Mouse (Mus musculus): ENCODE data around the gene Jakmip3. TPM values are rescaled to one million over a fixed set of nuclear protein-coding genes. Genes with fewer than 3 reads are reported as not detected.

Gene Jakmip3
- polyA plus RNA-seq (2014; fragmentation: Nextera tagmentation; extraction: Ambion mirVana), result 0.05 and 0.14 TPM in 2 replicates

- 0 out of 4 replicates have a peak, but pooled peaks cover 0 to 6% of the 10 kb centered on the region in 2 experiments for H3K4me1 ChIP-seq (ENCODE audit: control insufficient read depth in 2 of 2, insufficient read depth in 2 of 2, low read length in 2 of 2)
- no peak within 1 kb of the TSS for H3K27ac ChIP-seq (replicated peaks in 1 of 2; ENCODE audit: control insufficient read depth in 1 of 2, insufficient read depth in 1 of 2, low read depth in 2 of 2, low read length in 2 of 2)
- H3K9me3 ChIP-seq (ENCODE audit: control insufficient read depth, low read length), result no peaks in the 10 kb centered on the region
- H3K4me2 ChIP-seq (ENCODE audit: low read length), result peak within 1 kb of the TSS; percentile 87
- H3K4me3 ChIP-seq (ENCODE audit: control insufficient read depth in 1 of 2, insufficient read depth in 1 of 2, low read depth in 1 of 2, low read length in 2 of 2), result peak within 1 kb of the TSS; percentile 34 to 49
- peak within 1 kb of the TSS; percentile 57 for H3K9ac ChIP-seq (ENCODE audit: low read length)
- no peak for ATAC-seq (ENCODE audit: insufficient number of reproducible peaks, insufficient read depth, low FRiP score, low read depth)
- WGBS, result 1% methylated on average over 78 of the region's 78 CpGs
- H3K27me3 ChIP-seq (ENCODE audit: control insufficient read depth, insufficient read depth, low read length), result peaks cover 54% of the 10 kb centered on the region
- H3K36me3 ChIP-seq (ENCODE audit: control insufficient read depth, insufficient read depth, low read length), result no peaks in the 10 kb centered on the region
Measured at GRCm38 (mm10) chr7:138940612-138941461, at the start of gene Jakmip3. Gene Jakmip3 (plus strand): TSS chr7:138940730.

DNA sequence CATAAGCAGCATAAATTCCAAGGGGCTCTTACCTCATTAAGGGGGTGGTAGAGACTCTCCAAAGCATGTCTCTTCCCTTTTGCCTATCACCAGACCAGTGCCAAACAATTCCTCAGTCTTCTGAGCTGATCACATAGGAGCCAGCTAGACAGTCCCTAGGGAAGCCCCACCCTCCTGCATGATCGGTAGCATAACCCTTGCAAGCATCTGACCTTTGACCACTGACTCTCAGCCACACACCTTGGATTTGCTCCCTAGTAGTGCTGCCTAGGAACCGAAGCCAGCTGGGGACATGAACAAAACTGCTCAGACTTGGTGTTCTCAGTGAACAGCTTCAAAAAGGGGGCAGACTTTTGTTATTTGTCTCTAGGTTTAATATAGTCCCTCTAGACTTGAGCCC is 42.4 kb upstream of the Jakmip3 start:
- WGBS, result 64% methylated on average over 2 of the region's 2 CpGs
- no peak overlapping the region for H3K27ac ChIP-seq (replicated peaks in 1 of 2; ENCODE audit: control insufficient read depth in 1 of 2, insufficient read depth in 1 of 2, low read depth in 2 of 2, low read length in 2 of 2)
- no peaks in the 10 kb centered on the region for H3K27me3 ChIP-seq (ENCODE audit: control insufficient read depth, insufficient read depth, low read length)
- peaks cover 0 to 2% of the 10 kb centered on the region in 2 experiments; a peak in 1 of 4 replicates for H3K4me1 ChIP-seq (ENCODE audit: control insufficient read depth in 2 of 2, insufficient read depth in 2 of 2, low read length in 2 of 2)
- H3K4me2 ChIP-seq (ENCODE audit: low read length), result no peak overlapping the region
- H3K4me3 ChIP-seq (ENCODE audit: control insufficient read depth in 1 of 2, insufficient read depth in 1 of 2, low read depth in 1 of 2, low read length in 2 of 2), result no peak overlapping the region
- ATAC-seq (ENCODE audit: insufficient number of reproducible peaks, insufficient read depth, low FRiP score, low read depth), result no peak
- H3K9ac ChIP-seq (ENCODE audit: low read length), result no peak overlapping the region
- peaks cover 63% of the 10 kb centered on the region for H3K36me3 ChIP-seq (ENCODE audit: control insufficient read depth, insufficient read depth, low read length)
- H3K9me3 ChIP-seq (ENCODE audit: control insufficient read depth, low read length), result no peaks in the 10 kb centered on the region

- Histone ChIP-seq H3K36me3 (ENCODE audit: control insufficient read depth, insufficient read depth, low read length) (peaks cover 58% of the 10 kb centered on the region), H3K4me1 (ENCODE audit: control insufficient read depth in 2 of 2, insufficient read depth in 2 of 2, low read length in 2 of 2) (peaks cover 2% of the 10 kb centered on the region in 2 experiments; a peak in 2 of 4 replicates), H3K27ac (replicated peaks in 1 of 2; ENCODE audit: control insufficient read depth in 1 of 2, insufficient read depth in 1 of 2, low read depth in 2 of 2, low read length in 2 of 2) (no peak overlapping the region), H3K4me3 (ENCODE audit: control insufficient read depth in 1 of 2, insufficient read depth in 1 of 2, low read depth in 1 of 2, low read length in 2 of 2) (no peak overlapping the region), H3K9me3 (ENCODE audit: control insufficient read depth, low read length) (no peaks in the 10 kb centered on the region), H3K9ac (ENCODE audit: low read length) (no peak overlapping the region), H3K4me2 (ENCODE audit: low read length) (no peak overlapping the region), H3K27me3 (ENCODE audit: control insufficient read depth, insufficient read depth, low read length) (no peaks in the 10 kb centered on the region)
- WGBS, result 69% methylated on average over 4 of the region's 4 CpGs
- ATAC-seq (ENCODE audit: insufficient number of reproducible peaks, insufficient read depth, low FRiP score, low read depth), result no peak
Measured at GRCm38 (mm10) chr7:138898743-138899142, 41.8 kb upstream of the Jakmip3 start.

DNA sequence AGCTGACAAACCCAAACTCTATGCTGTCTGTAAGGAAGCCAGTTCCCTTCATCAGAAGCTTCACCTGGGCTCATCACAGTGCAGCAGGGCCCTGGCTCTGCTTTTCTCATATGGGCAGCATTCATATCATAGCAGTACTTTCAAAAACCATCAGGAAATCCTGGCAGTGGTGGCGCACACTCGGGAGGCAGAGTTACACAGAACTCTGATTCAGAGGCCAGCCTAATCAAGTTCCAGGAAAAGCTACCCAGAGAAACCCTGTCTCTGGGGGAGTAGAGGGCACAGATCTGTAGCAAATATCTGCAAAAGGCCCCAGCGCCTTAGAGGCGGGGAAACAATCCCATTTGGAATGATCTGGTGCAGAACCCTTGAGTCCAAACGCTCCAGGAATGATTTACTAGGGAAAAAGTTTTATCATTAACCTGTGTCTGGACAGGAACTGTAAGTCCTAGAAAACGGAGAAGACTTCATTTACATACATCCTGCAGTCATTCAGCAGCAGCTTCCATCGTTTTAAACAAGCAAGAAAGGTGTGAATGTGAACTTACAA is 36.6 kb upstream of the Jakmip3 start:
- no peaks in the 10 kb centered on the region for H3K27me3 ChIP-seq (ENCODE audit: control insufficient read depth, insufficient read depth, low read length)
- peaks cover 9 to 37% of the 10 kb centered on the region in 2 experiments for H3K4me1 ChIP-seq (ENCODE audit: control insufficient read depth in 2 of 2, insufficient read depth in 2 of 2, low read length in 2 of 2)
- no peak for ATAC-seq (ENCODE audit: insufficient number of reproducible peaks, insufficient read depth, low FRiP score, low read depth)
- H3K36me3 ChIP-seq (ENCODE audit: control insufficient read depth, insufficient read depth, low read length), result 0 out of 2 replicates have a peak, but pooled peaks cover 14% of the 10 kb centered on the region
- WGBS, result 58% methylated on average over 7 of the region's 7 CpGs
- no peak overlapping the region for H3K9ac ChIP-seq (ENCODE audit: low read length)
- H3K27ac ChIP-seq (replicated peaks in 1 of 2; ENCODE audit: control insufficient read depth in 1 of 2, insufficient read depth in 1 of 2, low read depth in 2 of 2, low read length in 2 of 2), result no peak overlapping the region
- no peaks in the 10 kb centered on the region for H3K9me3 ChIP-seq (ENCODE audit: control insufficient read depth, low read length)
- no peak overlapping the region for H3K4me3 ChIP-seq (ENCODE audit: control insufficient read depth in 1 of 2, insufficient read depth in 1 of 2, low read depth in 1 of 2, low read length in 2 of 2)
- H3K4me2 ChIP-seq (ENCODE audit: low read length), result no peak overlapping the region

- Histone ChIP-seq H3K36me3 (ENCODE audit: control insufficient read depth, insufficient read depth, low read length) (0 out of 2 replicates have a peak, but pooled peaks cover 3% of the 10 kb centered on the region), H3K27me3 (ENCODE audit: control insufficient read depth, insufficient read depth, low read length) (no peaks in the 10 kb centered on the region), H3K4me1 (ENCODE audit: control insufficient read depth in 2 of 2, insufficient read depth in 2 of 2, low read length in 2 of 2) (peaks cover 11 to 48% of the 10 kb centered on the region in 2 experiments), H3K27ac (replicated peaks in 1 of 2; ENCODE audit: control insufficient read depth in 1 of 2, insufficient read depth in 1 of 2, low read depth in 2 of 2, low read length in 2 of 2) (peak overlapping the region; percentile 61 to 92; a peak in 3 of 4 replicates), H3K9me3 (ENCODE audit: control insufficient read depth, low read length) (no peaks in the 10 kb centered on the region), H3K4me2 (ENCODE audit: low read length) (peak overlapping the region; percentile 78), H3K4me3 (ENCODE audit: control insufficient read depth in 1 of 2, insufficient read depth in 1 of 2, low read depth in 1 of 2, low read length in 2 of 2) (peak overlapping the region in 1 of 2 experiments; percentile 89; a peak in 3 of 4 replicates), H3K9ac (ENCODE audit: low read length) (peak overlapping the region; percentile 97)
- no peak for ATAC-seq (ENCODE audit: insufficient number of reproducible peaks, insufficient read depth, low FRiP score, low read depth)
- 31% methylated on average over 1 of the region's 1 CpGs for WGBS
Measured at GRCm38 (mm10) chr7:138906441-138906840, 34.1 kb upstream of the Jakmip3 start.

GRCm38 (mm10) chr7:138907043-138907442 is 33.5 kb upstream of the Jakmip3 start:
- H3K36me3 ChIP-seq (ENCODE audit: control insufficient read depth, insufficient read depth, low read length), result 0 out of 2 replicates have a peak, but pooled peaks cover 3% of the 10 kb centered on the region
- peak overlapping the region; percentile 61 to 92 for H3K27ac ChIP-seq (replicated peaks in 1 of 2; ENCODE audit: control insufficient read depth in 1 of 2, insufficient read depth in 1 of 2, low read depth in 2 of 2, low read length in 2 of 2)
- H3K4me2 ChIP-seq (ENCODE audit: low read length), result peak overlapping the region; percentile 78
- WGBS, result 7% methylated on average over 7 of the region's 7 CpGs
- 0 out of 2 replicates have a peak, but pooled peaks have one; percentile 32 for ATAC-seq (ENCODE audit: insufficient number of reproducible peaks, insufficient read depth, low FRiP score, low read depth)
- H3K27me3 ChIP-seq (ENCODE audit: control insufficient read depth, insufficient read depth, low read length), result no peaks in the 10 kb centered on the region
- peaks cover 11 to 48% of the 10 kb centered on the region in 2 experiments for H3K4me1 ChIP-seq (ENCODE audit: control insufficient read depth in 2 of 2, insufficient read depth in 2 of 2, low read length in 2 of 2)
- H3K9me3 ChIP-seq (ENCODE audit: control insufficient read depth, low read length), result no peaks in the 10 kb centered on the region
- peak overlapping the region; percentile 38 to 89 for H3K4me3 ChIP-seq (ENCODE audit: control insufficient read depth in 1 of 2, insufficient read depth in 1 of 2, low read depth in 1 of 2, low read length in 2 of 2)
- H3K9ac ChIP-seq (ENCODE audit: low read length), result peak overlapping the region; percentile 97

DNA sequence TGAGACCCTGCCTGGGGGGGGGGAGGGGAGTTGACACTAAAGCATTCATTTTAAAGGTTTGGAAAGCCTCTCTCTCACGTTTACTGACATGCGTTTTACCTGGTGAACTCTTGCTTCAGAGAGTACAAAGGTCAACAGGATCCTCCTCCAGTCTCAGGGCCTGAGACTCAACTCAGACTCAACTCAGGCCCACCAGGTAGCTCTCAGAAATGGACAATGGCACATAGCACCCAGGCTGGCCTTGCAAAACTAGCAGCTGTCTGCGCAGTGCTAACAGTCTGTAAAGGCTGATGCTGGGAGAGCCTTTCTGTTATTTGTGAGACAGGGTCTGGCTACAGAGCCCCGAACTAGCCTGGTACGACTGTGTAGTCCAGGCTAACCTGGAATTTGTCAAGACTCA is 32.6 kb upstream of the Jakmip3 start:
- Histone ChIP-seq H3K4me3 (ENCODE audit: control insufficient read depth in 1 of 2, insufficient read depth in 1 of 2, low read depth in 1 of 2, low read length in 2 of 2) (peak overlapping the region; percentile 72 to 89), H3K4me2 (ENCODE audit: low read length) (peak overlapping the region; percentile 78), H3K4me1 (ENCODE audit: control insufficient read depth in 2 of 2, insufficient read depth in 2 of 2, low read length in 2 of 2) (peaks cover 9 to 48% of the 10 kb centered on the region in 2 experiments), H3K9ac (ENCODE audit: low read length) (peak overlapping the region; percentile 97), H3K27ac (replicated peaks in 1 of 2; ENCODE audit: control insufficient read depth in 1 of 2, insufficient read depth in 1 of 2, low read depth in 2 of 2, low read length in 2 of 2) (peak overlapping the region; percentile 82 to 91), H3K36me3 (ENCODE audit: control insufficient read depth, insufficient read depth, low read length) (0 out of 2 replicates have a peak, but pooled peaks cover 3% of the 10 kb centered on the region), H3K9me3 (ENCODE audit: control insufficient read depth, low read length) (no peaks in the 10 kb centered on the region), H3K27me3 (ENCODE audit: control insufficient read depth, insufficient read depth, low read length) (no peaks in the 10 kb centered on the region)
- WGBS, result 32% methylated on average over 5 of the region's 5 CpGs
- no peak for ATAC-seq (ENCODE audit: insufficient number of reproducible peaks, insufficient read depth, low FRiP score, low read depth)

Measured in heart, embryonic 14.5 days (tissue).